Mouse (Mus musculus) C2C12 (cell line): Measurements from ENCODE around the gene Clec16a.

Experiments
- CTCF ChIP-seq: IDR thresholded peaks from one replicate; pipeline ENCODE4 v1.5.1; 2011; ENCODE audit not compliant: control insufficient read depth, insufficient read depth, insufficient read length
- MYOG ChIP-seq: IDR thresholded peaks from one replicate; pipeline ENCODE4 v1.6.1; 2011; ENCODE audit not compliant: control insufficient read depth, insufficient read length; ENCODE audit errors: extremely low read depth
- USF1 ChIP-seq: IDR thresholded peaks from one replicate; pipeline ENCODE4 v1.6.1; 2011; ENCODE audit warnings: low read depth, mild to moderate bottlenecking, control low read depth, moderate library complexity

- TF ChIP-seq MYOG (no peak), CTCF (no peak), USF1 (no peak)
Observed at GRCm38 (mm10) chr16:10770531-10771325, 225.6 kb downstream of the Clec16a start.
